Mouse (Mus musculus) frontal cortex, postnatal 36 days (tissue): ENCODE results near the gene Vps13c.

Experiments used
- DNase-seq, 2 experiments: peaks; one replicate each; pipeline ENCODE4 v3.0.0; 2022; ENCODE audit warnings: low spot score in 2 of 2

Vps13c gene

GRCm38 (mm10) chr9:68022311-68023043 is 182.3 kb downstream of the Vps13c start:
- DNase-seq: no peak

- DNase-seq: peak in 1 of 2 experiments; percentile 20
Measured at GRCm38 (mm10) chr9:68028631-68029030, 188.4 kb downstream of the Vps13c start.

GRCm38 (mm10) chr9:68033771-68034170 is 193.6 kb downstream of the Vps13c start:
- DNase-seq: no peak
